Mouse (Mus musculus): ENCODE measurements around the gene Heatr1.

- TF ChIP-seq CTCF (IDR thresholded peaks at IDR 0.05; ENCODE audit: low read depth) (no peak), EP300 (IDR thresholded peaks at IDR 0.05; ENCODE audit: low read depth) (no peak)
Measured at GRCm38 (mm10) chr13:12485197-12485596, 90.4 kb downstream of the Heatr1 start.
